In genomic region chr4:115935835-115936581, GRCm38 (mm10) we compare ENCODE assay signal across 10 mouse cellular contexts. TPM values are rescaled to one million over a fixed set of nuclear protein-coding genes. Genes with fewer than 3 reads are reported as not detected.
A peak's percentile ranks its signal among the peaks of the same experiment; 100 is the strongest.
DNase-seq lines count a peak whose midpoint lies in the region; ATAC-seq lines count a peak whose summit lies in the region.
"Had no signal": no experiment of that assay in that cellular context is flagged by ENCODE, and none has a peak within 500 bp of the region (broad histone marks: within the 10 kb centered on the region; RNA-seq: fewer than 3 reads in every experiment).

No protein-coding gene starts in this region.

- no peak overlapping the region for H3K27ac ChIP-seq in kidney, embryonic 16.5 days (ENCODE audit: low read length)
- H3K27ac ChIP-seq in embryonic facial prominence, embryonic 11.5 days (replicated peaks; ENCODE audit: low read depth, low read length) = no peak overlapping the region
- no peak overlapping the region for H3K27ac ChIP-seq in hindbrain, embryonic 12.5 days
- H3K27ac ChIP-seq in midbrain, embryonic 16.5 days (ENCODE audit: low read length) = no peak overlapping the region

- no peak for ATAC-seq in kidney, embryonic 16.5 days (ENCODE audit: low FRiP score, low TSS enrichment)
- no peak for ATAC-seq in embryonic facial prominence, embryonic 11.5 days (replicated peaks; ENCODE audit: insufficient number of reproducible peaks, low FRiP score, low TSS enrichment, low read depth)
- no peak for ATAC-seq in hindbrain, embryonic 12.5 days (ENCODE audit: low FRiP score)
- no peak for ATAC-seq in midbrain, embryonic 16.5 days

- 0 out of 2 replicates have a peak overlapping the region, but pooled peaks have one; percentile 4 for H3K4me3 ChIP-seq in kidney, embryonic 16.5 days (ENCODE audit: low read length)
- no peak overlapping the region for H3K4me3 ChIP-seq in embryonic facial prominence, embryonic 11.5 days (ENCODE audit: low read depth, low read length)
- peak overlapping the region; percentile 35 for H3K4me3 ChIP-seq in hindbrain, embryonic 12.5 days
- H3K4me3 ChIP-seq in midbrain, embryonic 16.5 days (ENCODE audit: low read depth, low read length) = peak overlapping the region; percentile 17

- 2% methylated on average over 36 of the region's 36 CpGs for WGBS in kidney, embryonic 16.5 days
- under 1% methylated on average over 36 of the region's 36 CpGs for WGBS in embryonic facial prominence, embryonic 11.5 days
- WGBS in hindbrain, embryonic 12.5 days = 1% methylated on average over 36 of the region's 36 CpGs
- 5% methylated on average over 36 of the region's 36 CpGs for WGBS in midbrain, embryonic 16.5 days

- H3K4me1 ChIP-seq in kidney, embryonic 16.5 days (ENCODE audit: insufficient read depth, low read length) = peaks cover 19% of the 10 kb centered on the region
- peaks cover 5% of the 10 kb centered on the region; the same call in 1 of the 2 replicates for H3K4me1 ChIP-seq in embryonic facial prominence, embryonic 11.5 days (ENCODE audit: control insufficient read depth, insufficient read depth, low read length)
- peaks cover 23% of the 10 kb centered on the region for H3K4me1 ChIP-seq in hindbrain, embryonic 12.5 days
- H3K4me1 ChIP-seq in midbrain, embryonic 16.5 days (ENCODE audit: control insufficient read depth, insufficient read depth, low read length) = peaks cover 17% of the 10 kb centered on the region

- H3K36me3 ChIP-seq in kidney, embryonic 16.5 days (ENCODE audit: insufficient read depth, low read length) = no peaks in the 10 kb centered on the region
- H3K36me3 ChIP-seq in embryonic facial prominence, embryonic 11.5 days (replicated peaks; ENCODE audit: control insufficient read depth, insufficient read depth, low read depth, low read length) = no peaks in the 10 kb centered on the region
- H3K36me3 ChIP-seq in hindbrain, embryonic 12.5 days = no peaks in the 10 kb centered on the region
- no peaks in the 10 kb centered on the region for H3K36me3 ChIP-seq in midbrain, embryonic 16.5 days (ENCODE audit: control insufficient read depth, insufficient read depth, low read length)

- no peak overlapping the region for H3K9ac ChIP-seq in kidney, embryonic 16.5 days (replicated peaks; ENCODE audit: low read length)
- H3K9ac ChIP-seq in embryonic facial prominence, embryonic 11.5 days (replicated peaks; ENCODE audit: low read length) = no peak overlapping the region
- no peak overlapping the region for H3K9ac ChIP-seq in hindbrain, embryonic 12.5 days
- H3K9ac ChIP-seq in midbrain, embryonic 16.5 days (ENCODE audit: low read depth, low read length) = no peak overlapping the region

- DNase-seq in kidney, adult 11 months = no peak
- peak; percentile 28 for DNase-seq in embryonic facial prominence, embryonic 11.5 days (ENCODE audit: low spot score)
- no peak for DNase-seq in layer of hippocampus, postnatal 25 days (ENCODE audit: extremely low spot score in 1 of 2, low spot score in 1 of 2)
- no peak for DNase-seq in MN1 (ENCODE audit: low spot score)
- DNase-seq: right cerebral cortex, adult 18-20 months had no signal

- peaks cover 100% of the 10 kb centered on the region for H3K27me3 ChIP-seq in kidney, embryonic 16.5 days (ENCODE audit: insufficient read depth, low read length)
- peaks cover 87% of the 10 kb centered on the region for H3K27me3 ChIP-seq in embryonic facial prominence, embryonic 11.5 days (ENCODE audit: control insufficient read depth, insufficient read depth, low read length)
- H3K27me3 ChIP-seq in hindbrain, embryonic 12.5 days = peaks cover 98% of the 10 kb centered on the region
- H3K27me3 ChIP-seq in midbrain, embryonic 16.5 days (ENCODE audit: control insufficient read depth, insufficient read depth, low read depth, low read length) = peaks cover 45% of the 10 kb centered on the region

- H3K4me2 ChIP-seq in kidney, embryonic 16.5 days (replicated peaks; ENCODE audit: low read depth, low read length) = no peak overlapping the region
- H3K4me2 ChIP-seq in embryonic facial prominence, embryonic 11.5 days (ENCODE audit: low read depth, low read length) = no peak overlapping the region
- peak overlapping the region; percentile 33 for H3K4me2 ChIP-seq in hindbrain, embryonic 12.5 days (replicated peaks)
- H3K4me2 ChIP-seq in midbrain, embryonic 16.5 days (ENCODE audit: low read length) = peak overlapping the region; percentile 38

- no peaks in the 10 kb centered on the region for H3K9me3 ChIP-seq in kidney, embryonic 16.5 days (ENCODE audit: low read length)
- no peaks in the 10 kb centered on the region for H3K9me3 ChIP-seq in embryonic facial prominence, embryonic 11.5 days (replicated peaks; ENCODE audit: control insufficient read depth, low read length)
- H3K9me3 ChIP-seq in hindbrain, embryonic 12.5 days (replicated peaks) = no peaks in the 10 kb centered on the region
- no peaks in the 10 kb centered on the region for H3K9me3 ChIP-seq in midbrain, embryonic 16.5 days (replicated peaks; ENCODE audit: control insufficient read depth, low read length, poor library complexity, severe bottlenecking)

RNA-seq across cellular contexts. Expression of gene Dmbx1, which starts 3.7 kb away (rescaled TPM):
- not detected in 2 replicates for polyA plus RNA-seq in kidney, embryonic 16.5 days (2015; fragmentation: Nextera tagmentation; extraction: Ambion mirVana)
- 1.0 and 1.4 TPM in 2 replicates for polyA plus RNA-seq in embryonic facial prominence, embryonic 11.5 days (2014; fragmentation: Nextera tagmentation; extraction: Ambion mirVana)
- 10.1 and 14.7 TPM in 2 replicates for polyA plus RNA-seq in hindbrain, embryonic 12.5 days (2016; fragmentation: Nextera tagmentation; extraction: Ambion mirVana)
- 6.1 and 12.0 TPM in 2 replicates for polyA plus RNA-seq in midbrain, embryonic 16.5 days (2015; fragmentation: Nextera tagmentation; extraction: Ambion mirVana)
- total RNA-seq in layer of hippocampus, postnatal 25 days (2021) = under 1 TPM in 1 of 2 experiments, not detected in 1; 0.07 TPM
- total RNA-seq: heart, postnatal 10 days had no signal
- polyA plus RNA-seq: liver, embryonic 16.5 days had no signal

RNA-seq across cellular contexts. Expression of gene 6430628N08Rik, which starts 45.5 kb away (rescaled TPM):
- polyA plus RNA-seq in kidney, embryonic 16.5 days (2015; fragmentation: Nextera tagmentation; extraction: Ambion mirVana) = 0.10 TPM in 1 of 2 replicates, not detected in the other
- not detected in 2 replicates for polyA plus RNA-seq in embryonic facial prominence, embryonic 11.5 days (2014; fragmentation: Nextera tagmentation; extraction: Ambion mirVana)
- 0.17 TPM in 1 of 2 replicates, not detected in the other for polyA plus RNA-seq in hindbrain, embryonic 12.5 days (2016; fragmentation: Nextera tagmentation; extraction: Ambion mirVana)
- polyA plus RNA-seq in midbrain, embryonic 16.5 days (2015; fragmentation: Nextera tagmentation; extraction: Ambion mirVana) = 0.48 and 0.55 TPM in 2 replicates
- under 1 TPM in 1 of 2 experiments, not detected in 1; 0.22 TPM for total RNA-seq in layer of hippocampus, postnatal 25 days (2021)
- total RNA-seq: heart, postnatal 10 days had no signal
- polyA plus RNA-seq: liver, embryonic 16.5 days had no signal

RNA-seq across cellular contexts. Expression of gene Kncn, which starts 51.8 kb away (rescaled TPM):
- polyA plus RNA-seq in kidney, embryonic 16.5 days (2015; fragmentation: Nextera tagmentation; extraction: Ambion mirVana) = 0.07 TPM in 1 of 2 replicates, not detected in the other
- polyA plus RNA-seq in embryonic facial prominence, embryonic 11.5 days (2014; fragmentation: Nextera tagmentation; extraction: Ambion mirVana) = not detected in 2 replicates
- polyA plus RNA-seq in hindbrain, embryonic 12.5 days (2016; fragmentation: Nextera tagmentation; extraction: Ambion mirVana) = not detected in 2 replicates
- polyA plus RNA-seq in midbrain, embryonic 16.5 days (2015; fragmentation: Nextera tagmentation; extraction: Ambion mirVana) = 0.18 TPM in 1 of 2 replicates, not detected in the other
- total RNA-seq in layer of hippocampus, postnatal 25 days (2021) = under 1 TPM in 1 of 2 experiments, not detected in 1; 0.22 TPM
- total RNA-seq: heart, postnatal 10 days had no signal
- polyA plus RNA-seq: liver, embryonic 16.5 days had no signal

Comparison
In these comparisons a context has a peak if more than half of its experiments do, and no peak if none do; other contexts are left out.
1. H3K4me2 ChIP-seq: peak in hindbrain, embryonic 12.5 days (single experiment) and midbrain, embryonic 16.5 days (single experiment); none in kidney, embryonic 16.5 days (single experiment) and embryonic facial prominence, embryonic 11.5 days (single experiment).